Mouse (Mus musculus): ENCODE results near the gene Setdb1. TPM values are rescaled to one million over a fixed set of nuclear protein-coding genes. Genes with fewer than 3 reads are reported as not detected.

Gene Setdb1
- total and polyA plus RNA-seq, 3 experiments: 101 to 116 TPM; not detected in 1

GRCm38 (mm10) chr3:95402741-95403140 lies 45.7 kb upstream of the Setdb1 start, which contains the start of gene 4930558C23Rik:
Gene 4930558C23Rik (minus strand): TSS chr3:95402841.
- H3K27me3 ChIP-seq (ENCODE audit: control insufficient read depth in 1 of 2, insufficient read depth in 2 of 2, low read length in 2 of 2): no peaks in the 10 kb centered on the region
- H3K9me3 ChIP-seq (replicated peaks; ENCODE audit: insufficient read depth, low read length): no peaks in the 10 kb centered on the region
- H3K27ac ChIP-seq (ENCODE audit: control insufficient read depth, low read depth, low read length): no peak within 1 kb of the TSS
- TF ChIP-seq MEF2A (IDR thresholded peaks at IDR 0.05; ENCODE audit: extremely low read depth, insufficient replicate concordance, low read depth, low read length, poor library complexity, severe bottlenecking) (no peak), CHD2 (IDR thresholded peaks at IDR 0.05; ENCODE audit: low read length) (no peak), MXI1 (IDR thresholded peaks at IDR 0.05; ENCODE audit: low read depth, low read length) (no peak), MAFK (IDR thresholded peaks at IDR 0.05; ENCODE audit: borderline replicate concordance, low read depth, low read length) (no peak), POLR2A (IDR thresholded peaks at IDR 0.05; ENCODE audit: control insufficient read depth in 1 of 2, insufficient read depth in 1 of 2, low read depth in 1 of 2, low read length in 2 of 2, poor library complexity in 1 of 2) (no peak), POLR2AphosphoS5 (IDR thresholded peaks at IDR 0.05; ENCODE audit: borderline replicate concordance, low read depth, low read length) (no peak), MAX (IDR thresholded peaks at IDR 0.05; ENCODE audit: low read length) (no peak), SIN3A (IDR thresholded peaks at IDR 0.05; ENCODE audit: low read length) (no peak), ZMIZ1 (IDR thresholded peaks at IDR 0.05; ENCODE audit: low read depth, low read length) (no peak), MYC (IDR thresholded peaks at IDR 0.05; ENCODE audit: low read depth, low read length) (no peak), TBP (IDR thresholded peaks at IDR 0.05; ENCODE audit: low read depth, low read length) (no peak), E2F4 (IDR thresholded peaks at IDR 0.05; ENCODE audit: borderline replicate concordance, low read depth, low read length) (no peak), ELF1 (IDR thresholded peaks at IDR 0.05; ENCODE audit: low read depth, low read length) (no peak)
- no peaks in the 10 kb centered on the region for H3K79me2 ChIP-seq (ENCODE audit: control insufficient read depth, insufficient read depth, low read length, poor library complexity)
- no peak within 1 kb of the TSS for H3K4me3 ChIP-seq (ENCODE audit: control insufficient read depth in 1 of 2, insufficient read depth in 1 of 2, low read depth in 2 of 2, low read length in 2 of 2)
- DNase-seq (ENCODE audit: low read depth, low spot score): no peak
- peaks cover 0 to 3% of the 10 kb centered on the region in 2 experiments; a peak in 2 of 4 replicates for H3K36me3 ChIP-seq (ENCODE audit: control insufficient read depth in 1 of 2, insufficient read depth in 2 of 2, low read length in 2 of 2)
- H3K4me1 ChIP-seq (ENCODE audit: control insufficient read depth in 1 of 2, insufficient read depth in 2 of 2, low read length in 2 of 2): 0 out of 4 replicates have a peak, but pooled peaks cover 0 to 2% of the 10 kb centered on the region in 2 experiments
- H3K9ac ChIP-seq (ENCODE audit: control insufficient read depth, low read depth, low read length, poor library complexity, severe bottlenecking): no peak within 1 kb of the TSS

- H3K4me1 ChIP-seq (ENCODE audit: control insufficient read depth in 1 of 2, insufficient read depth in 2 of 2, low read length in 2 of 2): no peaks in the 10 kb centered on the region
- H3K27me3 ChIP-seq (ENCODE audit: control insufficient read depth in 1 of 2, insufficient read depth in 2 of 2, low read length in 2 of 2): no peaks in the 10 kb centered on the region
- H3K36me3 ChIP-seq (ENCODE audit: control insufficient read depth in 1 of 2, insufficient read depth in 2 of 2, low read length in 2 of 2): no peaks in the 10 kb centered on the region
- DNase-seq (ENCODE audit: low read depth, low spot score): peak; percentile 69
- no peak overlapping the region for H3K27ac ChIP-seq (ENCODE audit: control insufficient read depth, low read depth, low read length)
- H3K79me2 ChIP-seq (ENCODE audit: control insufficient read depth, insufficient read depth, low read length, poor library complexity): no peaks in the 10 kb centered on the region
- H3K9ac ChIP-seq (ENCODE audit: control insufficient read depth, low read depth, low read length, poor library complexity, severe bottlenecking): no peak overlapping the region
- H3K9me3 ChIP-seq (replicated peaks; ENCODE audit: insufficient read depth, low read length): no peaks in the 10 kb centered on the region
- TF ChIP-seq GATA1 (IDR thresholded peaks at IDR 0.05; ENCODE audit: low read depth, low read length) (0 out of 2 replicates have a peak, but pooled peaks have one; percentile 10), JUND (IDR thresholded peaks at IDR 0.05; ENCODE audit: low read depth, low read length) (no peak), SMC3 (IDR thresholded peaks at IDR 0.05; ENCODE audit: low read depth, low read length) (peak; percentile 69), ZMIZ1 (IDR thresholded peaks at IDR 0.05; ENCODE audit: low read depth, low read length) (no peak), ZC3H11A (IDR thresholded peaks at IDR 0.05; ENCODE audit: low read depth, low read length) (peak; percentile 50), CTCF (IDR thresholded peaks at IDR 0.05 in 2 of 3, conservative IDR thresholded peaks at IDR 0.05 in 1 of 3; ENCODE audit: control insufficient read depth in 1 of 3, insufficient read depth in 1 of 3, low read depth in 2 of 3, low read length in 3 of 3, poor library complexity in 1 of 3, severe bottlenecking in 1 of 3) (peak; percentile 42 to 66 (median 59)), MAFK (IDR thresholded peaks at IDR 0.05; ENCODE audit: borderline replicate concordance, low read depth, low read length) (no peak), BHLHE40 (IDR thresholded peaks at IDR 0.05; ENCODE audit: borderline replicate concordance, low read depth, low read length) (no peak), RAD21 (IDR thresholded peaks at IDR 0.05; ENCODE audit: low read depth, low read length) (peak; percentile 75), MYC (IDR thresholded peaks at IDR 0.05; ENCODE audit: low read depth, low read length) (no peak), ELF1 (IDR thresholded peaks at IDR 0.05; ENCODE audit: low read depth, low read length) (no peak), RCOR1 (IDR thresholded peaks at IDR 0.05; ENCODE audit: low read depth, low read length) (no peak), GABPA (IDR thresholded peaks at IDR 0.05; ENCODE audit: low read depth, low read length) (no peak)
- no peak overlapping the region for H3K4me3 ChIP-seq (ENCODE audit: control insufficient read depth in 1 of 2, insufficient read depth in 1 of 2, low read depth in 2 of 2, low read length in 2 of 2)
Measured at GRCm38 (mm10) chr3:95394385-95394784, 37.4 kb upstream of the Setdb1 start.
